Mouse (Mus musculus) CH12.LX (cell line): ENCODE measurements at regions not wholly inside any gene's neighbourhood (a gene's known extent, or its start where the extent isn't known, plus 50 kb on each side); places are given as distances from the start of the nearest gene placed in this dataset.

ENCODE experiments used
- DNase-seq: peaks from one replicate; pipeline ENCODE4 v3.0.0-alpha.2; 2013; ENCODE audit errors: extremely low read depth
- H3K27ac ChIP-seq: 2 replicates; pipeline ENCODE4 v1.5.1; 2012; ENCODE audit warnings: low read depth, mild to moderate bottlenecking, control low read depth, moderate library complexity; ENCODE audit not compliant: insufficient read depth
- H3K27me3 ChIP-seq: replicated peaks from 2 replicates; pipeline ENCODE3; 2012; ENCODE audit warnings: inconsistent platforms
- H3K36me3 ChIP-seq, 2 experiments: replicated peaks in 1 of 2; 2 replicates each; pipeline versions ENCODE3 to v1.6.1; 2012; ENCODE audit warnings: inconsistent platforms in 1 of 2, low read length in 1 of 2, mild to moderate bottlenecking in 1 of 2, mixed read lengths in 1 of 2, moderate library complexity in 1 of 2; ENCODE audit not compliant: control insufficient read depth in 1 of 2, insufficient read depth in 1 of 2
- H3K4me1 ChIP-seq, 2 experiments: 2 replicates each; pipeline ENCODE4 v1.6.1; 2012; ENCODE audit warnings: inconsistent platforms in 1 of 2, moderate library complexity in 1 of 2; ENCODE audit not compliant: insufficient read depth in 2 of 2, control insufficient read depth in 1 of 2
- H3K4me2 ChIP-seq: 2 replicates; pipeline ENCODE4 v1.6.1; 2012; ENCODE audit warnings: low read depth, mild to moderate bottlenecking, control low read depth; ENCODE audit not compliant: poor library complexity, insufficient read depth, severe bottlenecking
- H3K4me3 ChIP-seq, 3 experiments: fragments of 150-350 bp in 1 of 3; sonication (generic) in 1 of 3; replicated peaks in 1 of 3; 2 replicates each; pipeline versions ENCODE3 to v1.5.1; 2011 to 2012; ENCODE audit warnings: low read depth in 2 of 3, low read length in 2 of 3, mild to moderate bottlenecking in 2 of 3, moderate library complexity in 2 of 3, control low read depth in 1 of 3, improper control_type of control experiment in 1 of 3, inconsistent platforms in 1 of 3, mixed read lengths in 1 of 3; ENCODE audit not compliant: poor library complexity in 1 of 3
- H3K79me2 ChIP-seq: replicated peaks from 2 replicates; pipeline ENCODE4 v1.6.1; 2012; ENCODE audit warnings: mild to moderate bottlenecking, moderate library complexity; ENCODE audit not compliant: control insufficient read depth, poor library complexity, insufficient read depth, severe bottlenecking; ENCODE audit errors: extremely low read depth
- H3K9ac ChIP-seq: 2 replicates; pipeline ENCODE4 v1.6.1; 2012; ENCODE audit warnings: low read depth, mild to moderate bottlenecking, control low read depth, moderate library complexity; ENCODE audit not compliant: insufficient read depth
- H3K9me3 ChIP-seq: replicated peaks from 2 replicates; pipeline ENCODE3; 2012; ENCODE audit warnings: low read length, inconsistent platforms, mixed read lengths
- CHD1 ChIP-seq: IDR thresholded peaks from 2 replicates; pipeline ENCODE4 v1.6.1; 2012; ENCODE audit warnings: low read depth, low read length, improper control_type of control experiment, inconsistent platforms
- ETS1 ChIP-seq: conservative IDR thresholded peaks from 2 replicates; pipeline ENCODE4 v1.6.1; 2012; ENCODE audit warnings: low read depth, mild to moderate bottlenecking, inconsistent platforms, low read length, improper control_type of control experiment, moderate library complexity
- GABPA ChIP-seq: IDR thresholded peaks from 2 replicates; pipeline ENCODE4 v1.6.1; 2012; ENCODE audit warnings: low read depth, low read length, improper control_type of control experiment, inconsistent platforms; ENCODE audit not compliant: insufficient replicate concordance
- HCFC1 ChIP-seq: IDR thresholded peaks from 2 replicates; pipeline ENCODE4 v1.6.1; 2012; ENCODE audit warnings: low read depth, mild to moderate bottlenecking, inconsistent platforms, low read length, improper control_type of control experiment
- JUND ChIP-seq: conservative IDR thresholded peaks from 2 replicates; pipeline ENCODE4 v1.6.1; 2011; ENCODE audit warnings: low read depth, low read length, improper control_type of control experiment
- KAT2A ChIP-seq: IDR thresholded peaks from 2 replicates; pipeline ENCODE4 v1.6.1; 2012; ENCODE audit warnings: low read length, improper control_type of control experiment, inconsistent platforms; ENCODE audit not compliant: insufficient replicate concordance
- MAFK ChIP-seq: IDR thresholded peaks from 2 replicates; pipeline ENCODE4 v1.6.1; 2011; ENCODE audit warnings: low read length, improper control_type of control experiment; ENCODE audit not compliant: insufficient replicate concordance
- MAX ChIP-seq: IDR thresholded peaks from 2 replicates; pipeline ENCODE4 v1.6.1; 2011; ENCODE audit warnings: low read length, improper control_type of control experiment
- MEF2A ChIP-seq: IDR thresholded peaks from 2 replicates; pipeline ENCODE4 v1.6.1; 2014; ENCODE audit warnings: low read depth, mild to moderate bottlenecking, inconsistent platforms, low read length, improper control_type of control experiment, borderline replicate concordance
- MYC ChIP-seq: IDR thresholded peaks from 2 replicates; pipeline ENCODE4 v1.6.1; 2011; ENCODE audit warnings: low read depth, mild to moderate bottlenecking, improper control_type of control experiment, low read length
- NELFE ChIP-seq: IDR thresholded peaks from 2 replicates; pipeline ENCODE4 v1.6.1; 2011; ENCODE audit warnings: low read depth, low read length, improper control_type of control experiment
- POLR2A ChIP-seq: IDR thresholded peaks from 2 replicates; pipeline ENCODE4 v1.6.1; 2011; ENCODE audit warnings: low read depth, mild to moderate bottlenecking, improper control_type of control experiment, low read length
- POLR2AphosphoS2 ChIP-seq: IDR thresholded peaks from 2 replicates; pipeline ENCODE4 v1.6.1; 2011; ENCODE audit warnings: low read depth, low read length, improper control_type of control experiment
- SMC3 ChIP-seq: IDR thresholded peaks from 2 replicates; pipeline ENCODE4 v1.6.1; 2011; ENCODE audit warnings: low read depth, low read length, improper control_type of control experiment
- TBP ChIP-seq: conservative IDR thresholded peaks from 2 replicates; pipeline ENCODE4 v1.6.1; 2011; ENCODE audit warnings: low read depth, low read length, improper control_type of control experiment
- UBTF ChIP-seq: IDR thresholded peaks from 2 replicates; pipeline ENCODE4 v1.6.1; 2012; ENCODE audit warnings: low read depth, mild to moderate bottlenecking, inconsistent platforms, low read length, improper control_type of control experiment, moderate library complexity
- ZC3H11A ChIP-seq: IDR thresholded peaks from 2 replicates; pipeline ENCODE4 v1.6.1; 2012; ENCODE audit warnings: low read depth, mild to moderate bottlenecking, inconsistent platforms, low read length, improper control_type of control experiment
- ZKSCAN1 ChIP-seq: IDR thresholded peaks from 2 replicates; pipeline ENCODE4 v1.6.1; 2012; ENCODE audit warnings: low read depth, inconsistent platforms, low read length, improper control_type of control experiment, borderline replicate concordance
- ZMIZ1 ChIP-seq: IDR thresholded peaks from 2 replicates; pipeline ENCODE4 v1.6.1; 2012; ENCODE audit warnings: low read depth, mild to moderate bottlenecking, inconsistent platforms, low read length, improper control_type of control experiment
- dilution Hi-C: fragments of 300-500 bp; cut with MboI; formaldehyde crosslinking; loops from 2 replicates; pipeline ENCODE4 v1.14.3; 2020; ENCODE audit warnings: low sequenced_read_pairs; ENCODE audit not compliant: extremely low pct_unique_long_range_greater_than_20kb, extremely low pct_ligation_motif_present
- in situ Hi-C: fragments of 300-500 bp; cut with MboI; formaldehyde crosslinking; loops from 3 replicates; pipeline ENCODE4 v1.14.3; 2019; ENCODE audit warnings: low sequenced_read_pairs, low pct_ligation_motif_present, low pct_unique_long_range_greater_than_20kb, mixed read lengths

GRCm38 (mm10) chr3:52653006-52653405 lies 364.0 kb downstream of the Cog6 start:
- TF ChIP-seq ZMIZ1 (no peak), MAFK (no peak)
- H3K27me3 ChIP-seq = no peaks in the 10 kb centered on the region
- H3K9me3 ChIP-seq = peaks cover 5% of the 10 kb centered on the region
- H3K4me1 ChIP-seq = no peaks in the 10 kb centered on the region
- DNase-seq = no peak
- dilution Hi-C loops = no loop called here
- no peak overlapping the region for H3K27ac ChIP-seq
- H3K9ac ChIP-seq = no peak overlapping the region
- H3K36me3 ChIP-seq = no peaks in the 10 kb centered on the region
- H3K4me2 ChIP-seq = no peak overlapping the region
- no peak overlapping the region for H3K4me3 ChIP-seq
- in situ Hi-C loops = no loop called here
- no peaks in the 10 kb centered on the region for H3K79me2 ChIP-seq

GRCm38 (mm10) chr3:52652476-52652870 lies 364.6 kb downstream of the Cog6 start:
- Histone ChIP-seq H3K9ac (no peak overlapping the region), H3K27ac (no peak overlapping the region), H3K4me1 (no peaks in the 10 kb centered on the region), H3K36me3 (no peaks in the 10 kb centered on the region), H3K79me2 (no peaks in the 10 kb centered on the region), H3K27me3 (no peaks in the 10 kb centered on the region), H3K9me3 (peaks cover 5% of the 10 kb centered on the region), H3K4me2 (no peak overlapping the region), H3K4me3 (no peak overlapping the region)
- DNase-seq = no peak
- dilution Hi-C loops = no loop called here
- TF ChIP-seq HCFC1 = no peak
- no peak for TF ChIP-seq ETS1
- TF ChIP-seq MYC = no peak
- no peak for TF ChIP-seq MAX
- no peak for TF ChIP-seq SMC3
- TF ChIP-seq KAT2A = no peak
- TF ChIP-seq GABPA = no peak
- no peak for TF ChIP-seq UBTF
- TF ChIP-seq TBP = no peak
- TF ChIP-seq POLR2AphosphoS2 = no peak
- TF ChIP-seq MEF2A = no peak
- TF ChIP-seq POLR2A = no peak
- no peak for TF ChIP-seq ZC3H11A
- TF ChIP-seq JUND = no peak
- TF ChIP-seq MAFK = no peak
- TF ChIP-seq CHD1 = no peak
- TF ChIP-seq ZMIZ1 = no peak
- no peak for TF ChIP-seq NELFE
- TF ChIP-seq ZKSCAN1 = no peak
- in situ Hi-C loops = no loop called here
